Mouse (Mus musculus) kidney, adult 2 months (tissue): ENCODE results near the gene Tmem123.

Source experiments
- CTCF ChIP-seq: fragments of 200-500 bp; conservative IDR thresholded peaks from 2 replicates; pipeline ENCODE4 v1.5.1; 2011; ENCODE audit warnings: low read depth, mild to moderate bottlenecking, control low read depth, low read length, moderate library complexity, mixed read lengths; ENCODE audit not compliant: insufficient read depth, insufficient read length
- POLR2A ChIP-seq: fragments of 200-500 bp; IDR thresholded peaks from one replicate; pipeline ENCODE4 v1.6.1; 2011; ENCODE audit warnings: low read depth, low read length, control low read depth

GRCm38 (mm10) chr9:7761906-7762455 lies 1.9 kb upstream of the Tmem123 start:
- TF ChIP-seq POLR2A: no peak
- TF ChIP-seq CTCF: no peak
